Comparison of ENCODE assay signal across 30 mouse cellular contexts in the genomic region with DNA sequence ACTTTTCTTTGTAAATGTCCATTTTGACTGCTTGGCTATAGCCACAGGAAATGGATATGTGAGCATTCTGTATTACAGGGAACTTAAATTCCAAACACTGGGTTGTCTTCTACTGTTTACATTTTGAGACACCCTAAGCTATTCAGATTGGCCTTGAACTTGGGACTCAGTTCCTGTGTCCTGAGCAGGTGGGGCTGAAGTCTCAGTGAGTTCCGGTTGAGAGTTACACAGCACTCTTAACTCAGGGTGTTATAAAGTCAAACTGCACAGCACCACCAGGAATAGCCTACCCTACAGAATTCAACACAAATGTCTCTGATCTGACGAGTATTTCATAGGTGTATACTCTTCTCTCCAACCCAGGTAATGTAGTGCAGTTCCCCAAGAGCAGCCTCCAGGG. TPM values are rescaled to one million over a fixed set of nuclear protein-coding genes. Genes with fewer than 3 reads are reported as not detected.
"Had no signal": no experiment of that assay in that cellular context is flagged by ENCODE, and none has a peak within 500 bp of the region (broad histone marks: within the 10 kb centered on the region; RNA-seq: fewer than 3 reads in every experiment).

No protein-coding gene starts in this region.

- H3K27me3 ChIP-seq: heart, embryonic 12.5 days; hindbrain, embryonic 12.5 days; limb, embryonic 12.5 days; liver, embryonic 13.5 days; liver, embryonic 15.5 days had no signal

- H3K9ac ChIP-seq: heart, embryonic 12.5 days; hindbrain, embryonic 12.5 days; hindbrain, embryonic 14.5 days; limb, embryonic 12.5 days; liver, embryonic 13.5 days; liver, embryonic 15.5 days; liver, postnatal 0 days had no signal

- H3K4me2 ChIP-seq: heart, embryonic 12.5 days; hindbrain, embryonic 12.5 days; hindbrain, embryonic 14.5 days; limb, embryonic 12.5 days; liver, embryonic 13.5 days; liver, embryonic 15.5 days had no signal

- ATAC-seq: inflammation-experienced regulatory T-cells, adult 6 months; liver, postnatal 0 days had no signal

- H3K4me1 ChIP-seq: limb, embryonic 12.5 days; liver, embryonic 15.5 days had no signal

- H3K4me3 ChIP-seq: heart, embryonic 10.5 days; heart, embryonic 12.5 days; hindbrain, embryonic 10.5 days; hindbrain, embryonic 12.5 days; limb, embryonic 10.5 days; limb, embryonic 12.5 days; liver, embryonic 13.5 days; liver, embryonic 15.5 days had no signal

- H3K9me3 ChIP-seq: heart, embryonic 10.5 days; heart, embryonic 12.5 days; hindbrain, embryonic 10.5 days; hindbrain, embryonic 12.5 days; limb, embryonic 10.5 days; limb, embryonic 12.5 days; liver, embryonic 13.5 days; liver, embryonic 15.5 days had no signal

- H3K27ac ChIP-seq: heart, embryonic 10.5 days; hindbrain, embryonic 10.5 days; hindbrain, embryonic 12.5 days; hindbrain, embryonic 14.5 days; limb, embryonic 10.5 days; limb, embryonic 12.5 days; liver, embryonic 13.5 days; liver, embryonic 15.5 days had no signal

RNA-seq across cellular contexts. Expression of a gene that starts 8.2 kb away (rescaled TPM):
- total RNA-seq: gastrocnemius, adult 18-20 months; gastrocnemius, postnatal 14 days; granulocyte monocyte progenitor cell, adult 5-6 weeks; heart, adult 18-20 months; heart, adult 8-10 months; heart, postnatal 10 days; heart, postnatal 25 days; heart, postnatal 4 days; layer of hippocampus, adult 18-20 months; layer of hippocampus, postnatal 14 days; layer of hippocampus, postnatal 36 days; left cerebral cortex, adult 18-20 months; left cerebral cortex, adult 8-10 months; left cerebral cortex, postnatal 10 days; left cerebral cortex, postnatal 36 days had no signal
- polyA plus RNA-seq: heart, embryonic 10.5 days; heart, embryonic 12.5 days; heart, embryonic 14.5 days; heart, embryonic 16.5 days; hindbrain, embryonic 12.5 days; kidney, embryonic 14.5 days; kidney, embryonic 16.5 days; limb, embryonic 10.5 days; limb, embryonic 12.5 days; liver, embryonic 15.5 days; liver, postnatal 0 days had no signal

RNA-seq across cellular contexts. Expression of a gene that starts 48.0 kb away (rescaled TPM):
- total RNA-seq: granulocyte monocyte progenitor cell, adult 5-6 weeks had no signal
- polyA plus RNA-seq: inflammation-experienced regulatory T-cells, adult 6 months; liver, embryonic 13.5 days had no signal
